Mouse (Mus musculus): ENCODE results near the gene Vapa. TPM values are rescaled to one million over a fixed set of nuclear protein-coding genes. Genes with fewer than 3 reads are reported as not detected.

Vapa gene
- polyA plus RNA-seq (2015; fragmentation: Nextera tagmentation; extraction: Ambion mirVana), result 155 and 158 TPM in 2 replicates

- peak within 1 kb of the TSS; percentile 88 for H3K4me2 ChIP-seq (ENCODE audit: low read depth, low read length)
- H3K27ac ChIP-seq (ENCODE audit: low read length), result peak within 1 kb of the TSS; percentile 100
- peak within 1 kb of the TSS; percentile 100 for H3K9ac ChIP-seq (ENCODE audit: low read length)
- H3K9me3 ChIP-seq (replicated peaks; ENCODE audit: control insufficient read depth, low read length), result no peaks in the 10 kb centered on the region
- ATAC-seq (ENCODE audit: insufficient read depth, low FRiP score), result peak; percentile 94
- H3K36me3 ChIP-seq (ENCODE audit: control insufficient read depth, insufficient read depth, low read length), result no peaks in the 10 kb centered on the region
- H3K4me3 ChIP-seq (replicated peaks; ENCODE audit: low read length), result peak within 1 kb of the TSS; percentile 96
- H3K4me1 ChIP-seq (ENCODE audit: control insufficient read depth, insufficient read depth, low read length), result peaks cover 20% of the 10 kb centered on the region
- no peaks in the 10 kb centered on the region for H3K27me3 ChIP-seq (ENCODE audit: control insufficient read depth, insufficient read depth, low read length)
- whole genome bisulfite sequencing, result under 1% methylated on average over 84 of the region's 85 CpGs
Measured at GRCm38 (mm10) chr17:65613463-65614412, at the start of gene Vapa. Gene Vapa, minus strand, starts transcription at chr17:65613555.

GRCm38 (mm10) chr17:65662662-65663061 lies 49.3 kb upstream of the Vapa start:
- H3K27me3 ChIP-seq (ENCODE audit: control insufficient read depth, insufficient read depth, low read length), result no peaks in the 10 kb centered on the region
- 74% methylated on average over 3 of the region's 3 CpGs for WGBS
- no peaks in the 10 kb centered on the region for H3K36me3 ChIP-seq (ENCODE audit: control insufficient read depth, insufficient read depth, low read length)
- H3K27ac ChIP-seq (ENCODE audit: low read length), result no peak overlapping the region
- H3K4me3 ChIP-seq (replicated peaks; ENCODE audit: low read length), result no peak overlapping the region
- H3K4me1 ChIP-seq (ENCODE audit: control insufficient read depth, insufficient read depth, low read length), result peaks cover 12% of the 10 kb centered on the region
- H3K4me2 ChIP-seq (ENCODE audit: low read depth, low read length), result no peak overlapping the region
- no peak overlapping the region for H3K9ac ChIP-seq (ENCODE audit: low read length)
- ATAC-seq (ENCODE audit: insufficient read depth, low FRiP score), result no peak
- no peaks in the 10 kb centered on the region for H3K9me3 ChIP-seq (replicated peaks; ENCODE audit: control insufficient read depth, low read length)

GRCm38 (mm10) chr17:65658416-65658815 lies 45.1 kb upstream of the Vapa start:
- Histone ChIP-seq H3K4me3 (replicated peaks; ENCODE audit: low read length) (no peak overlapping the region), H3K4me1 (ENCODE audit: control insufficient read depth, insufficient read depth, low read length) (no peaks in the 10 kb centered on the region), H3K9ac (ENCODE audit: low read length) (no peak overlapping the region), H3K4me2 (ENCODE audit: low read depth, low read length) (no peak overlapping the region), H3K27me3 (ENCODE audit: control insufficient read depth, insufficient read depth, low read length) (no peaks in the 10 kb centered on the region), H3K27ac (ENCODE audit: low read length) (no peak overlapping the region), H3K9me3 (replicated peaks; ENCODE audit: control insufficient read depth, low read length) (no peaks in the 10 kb centered on the region), H3K36me3 (ENCODE audit: control insufficient read depth, insufficient read depth, low read length) (no peaks in the 10 kb centered on the region)
- 51% methylated on average over 2 of the region's 2 CpGs for WGBS
- no peak for ATAC-seq (ENCODE audit: insufficient read depth, low FRiP score)

- H3K9ac ChIP-seq (ENCODE audit: low read length), result no peak overlapping the region
- WGBS, result 74% methylated on average over 9 of the region's 9 CpGs
- H3K27ac ChIP-seq (ENCODE audit: low read length), result no peak overlapping the region
- H3K4me2 ChIP-seq (ENCODE audit: low read depth, low read length), result no peak overlapping the region
- H3K27me3 ChIP-seq (ENCODE audit: control insufficient read depth, insufficient read depth, low read length), result no peaks in the 10 kb centered on the region
- no peaks in the 10 kb centered on the region for H3K4me1 ChIP-seq (ENCODE audit: control insufficient read depth, insufficient read depth, low read length)
- H3K4me3 ChIP-seq (replicated peaks; ENCODE audit: low read length), result no peak overlapping the region
- no peak for ATAC-seq (ENCODE audit: insufficient read depth, low FRiP score)
- H3K36me3 ChIP-seq (ENCODE audit: control insufficient read depth, insufficient read depth, low read length), result no peaks in the 10 kb centered on the region
- no peaks in the 10 kb centered on the region for H3K9me3 ChIP-seq (replicated peaks; ENCODE audit: control insufficient read depth, low read length)
Measured at GRCm38 (mm10) chr17:65657958-65658357, 44.6 kb upstream of the Vapa start.

GRCm38 (mm10) chr17:65656731-65657130 lies 43.4 kb upstream of the Vapa start:
- Histone ChIP-seq H3K4me3 (replicated peaks; ENCODE audit: low read length) (no peak overlapping the region), H3K4me1 (ENCODE audit: control insufficient read depth, insufficient read depth, low read length) (no peaks in the 10 kb centered on the region), H3K27me3 (ENCODE audit: control insufficient read depth, insufficient read depth, low read length) (no peaks in the 10 kb centered on the region), H3K36me3 (ENCODE audit: control insufficient read depth, insufficient read depth, low read length) (no peaks in the 10 kb centered on the region), H3K9ac (ENCODE audit: low read length) (no peak overlapping the region), H3K27ac (ENCODE audit: low read length) (no peak overlapping the region), H3K9me3 (replicated peaks; ENCODE audit: control insufficient read depth, low read length) (no peaks in the 10 kb centered on the region), H3K4me2 (ENCODE audit: low read depth, low read length) (no peak overlapping the region)
- no peak for ATAC-seq (ENCODE audit: insufficient read depth, low FRiP score)
- WGBS, result 88% methylated on average over 6 of the region's 6 CpGs

- 83% methylated on average over 8 of the region's 8 CpGs for WGBS
- Histone ChIP-seq H3K4me1 (ENCODE audit: control insufficient read depth, insufficient read depth, low read length) (no peaks in the 10 kb centered on the region), H3K9me3 (replicated peaks; ENCODE audit: control insufficient read depth, low read length) (no peaks in the 10 kb centered on the region), H3K27ac (ENCODE audit: low read length) (no peak overlapping the region), H3K36me3 (ENCODE audit: control insufficient read depth, insufficient read depth, low read length) (no peaks in the 10 kb centered on the region), H3K4me2 (ENCODE audit: low read depth, low read length) (no peak overlapping the region), H3K4me3 (replicated peaks; ENCODE audit: low read length) (no peak overlapping the region), H3K27me3 (ENCODE audit: control insufficient read depth, insufficient read depth, low read length) (no peaks in the 10 kb centered on the region), H3K9ac (ENCODE audit: low read length) (no peak overlapping the region)
- no peak for ATAC-seq (ENCODE audit: insufficient read depth, low FRiP score)
Measured at GRCm38 (mm10) chr17:65656076-65656475, 42.7 kb upstream of the Vapa start.

GRCm38 (mm10) chr17:65655608-65656007 lies 42.3 kb upstream of the Vapa start:
- Histone ChIP-seq H3K9ac (ENCODE audit: low read length) (no peak overlapping the region), H3K4me1 (ENCODE audit: control insufficient read depth, insufficient read depth, low read length) (no peaks in the 10 kb centered on the region), H3K9me3 (replicated peaks; ENCODE audit: control insufficient read depth, low read length) (no peaks in the 10 kb centered on the region), H3K4me3 (replicated peaks; ENCODE audit: low read length) (no peak overlapping the region), H3K36me3 (ENCODE audit: control insufficient read depth, insufficient read depth, low read length) (no peaks in the 10 kb centered on the region), H3K4me2 (ENCODE audit: low read depth, low read length) (no peak overlapping the region), H3K27ac (ENCODE audit: low read length) (no peak overlapping the region), H3K27me3 (ENCODE audit: control insufficient read depth, insufficient read depth, low read length) (no peaks in the 10 kb centered on the region)
- WGBS, result 83% methylated on average over 4 of the region's 4 CpGs
- no peak for ATAC-seq (ENCODE audit: insufficient read depth, low FRiP score)

GRCm38 (mm10) chr17:65650598-65650997 lies 37.2 kb upstream of the Vapa start:
- no peaks in the 10 kb centered on the region for H3K9me3 ChIP-seq (replicated peaks; ENCODE audit: control insufficient read depth, low read length)
- 90% methylated on average over 6 of the region's 6 CpGs for WGBS
- H3K27me3 ChIP-seq (ENCODE audit: control insufficient read depth, insufficient read depth, low read length), result no peaks in the 10 kb centered on the region
- no peaks in the 10 kb centered on the region for H3K36me3 ChIP-seq (ENCODE audit: control insufficient read depth, insufficient read depth, low read length)
- H3K4me1 ChIP-seq (ENCODE audit: control insufficient read depth, insufficient read depth, low read length), result no peaks in the 10 kb centered on the region
- no peak overlapping the region for H3K9ac ChIP-seq (ENCODE audit: low read length)
- no peak for ATAC-seq (ENCODE audit: insufficient read depth, low FRiP score)
- H3K4me3 ChIP-seq (replicated peaks; ENCODE audit: low read length), result no peak overlapping the region
- H3K27ac ChIP-seq (ENCODE audit: low read length), result no peak overlapping the region
- H3K4me2 ChIP-seq (ENCODE audit: low read depth, low read length), result no peak overlapping the region

GRCm38 (mm10) chr17:65649175-65649493 lies 35.8 kb upstream of the Vapa start:
- Histone ChIP-seq H3K4me3 (replicated peaks; ENCODE audit: low read length) (no peak overlapping the region), H3K36me3 (ENCODE audit: control insufficient read depth, insufficient read depth, low read length) (no peaks in the 10 kb centered on the region), H3K9me3 (replicated peaks; ENCODE audit: control insufficient read depth, low read length) (no peaks in the 10 kb centered on the region), H3K27me3 (ENCODE audit: control insufficient read depth, insufficient read depth, low read length) (no peaks in the 10 kb centered on the region), H3K27ac (ENCODE audit: low read length) (no peak overlapping the region), H3K4me1 (ENCODE audit: control insufficient read depth, insufficient read depth, low read length) (no peaks in the 10 kb centered on the region), H3K4me2 (ENCODE audit: low read depth, low read length) (no peak overlapping the region), H3K9ac (ENCODE audit: low read length) (no peak overlapping the region)
- ATAC-seq (ENCODE audit: insufficient read depth, low FRiP score), result no peak
- WGBS, result 88% methylated on average over 2 of the region's 2 CpGs

All from stomach, embryonic 16.5 days (tissue).